Mouse (Mus musculus): ENCODE results near the gene Sag.

GRCm38 (mm10) chr1:87852081-87852790 lies 48.8 kb downstream of the Sag start:
- TF ChIP-seq GATA1 (IDR thresholded peaks at IDR 0.05; ENCODE audit: low read length) (no peak), TAL1 (IDR thresholded peaks at IDR 0.05; ENCODE audit: low read length) (no peak)

Measured in erythroblast, embryonic 14.5 days (primary cell).